Comparison of ENCODE assay signal across 21 mouse cellular contexts in the genomic region with DNA sequence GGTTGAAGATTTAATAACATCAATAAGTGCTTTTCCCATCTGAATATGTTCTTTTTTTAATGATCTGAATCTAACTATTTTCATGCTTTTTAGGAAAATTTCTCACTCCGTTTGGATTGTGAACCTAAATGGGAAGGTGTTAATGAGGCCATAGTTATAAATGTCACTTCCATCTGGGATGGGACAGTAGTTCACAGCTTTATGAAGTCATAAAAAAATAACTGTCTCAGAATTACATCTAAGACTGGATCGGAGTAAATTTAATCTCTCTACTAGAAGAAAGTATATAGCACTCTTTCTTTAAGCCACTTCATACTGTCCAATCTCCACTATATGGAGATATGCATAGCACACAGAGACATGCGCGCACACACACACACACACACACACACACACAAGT.
"Had no signal": no experiment of that assay in that cellular context is flagged by ENCODE, and none has a peak within 500 bp of the region (broad histone marks: within the 10 kb centered on the region; RNA-seq: fewer than 3 reads in every experiment).

No protein-coding gene starts in this region.

- H3K4me1 ChIP-seq: lung, embryonic 15.5 days; megakaryocyte, embryonic 14.5 days; midbrain, embryonic 13.5 days; midbrain, embryonic 15.5 days; neural tube, embryonic 13.5 days; neural tube, embryonic 15.5 days had no signal

- H3K4me3 ChIP-seq: lung, embryonic 15.5 days; megakaryocyte, embryonic 14.5 days; midbrain, embryonic 13.5 days; midbrain, embryonic 15.5 days; neural tube, embryonic 13.5 days; neural tube, embryonic 15.5 days had no signal

- ATAC-seq: liver, postnatal 0 days; lung, postnatal 0 days; midbrain, embryonic 13.5 days; midbrain, embryonic 15.5 days had no signal

- DNase-seq: liver, postnatal 0 days; lung, adult 2 months; lung, postnatal 14 days; lung, postnatal 36 days; retina, postnatal 1 day; right cerebral cortex, adult 18-20 months; right cerebral cortex, postnatal 25 days; right cerebral cortex, postnatal 4 days; spleen, adult 18-20 months; thymus, adult 2 months; thymus, postnatal 25 days; thymus, postnatal 4 days had no signal

- H3K9ac ChIP-seq: liver, postnatal 0 days; lung, embryonic 15.5 days; midbrain, embryonic 13.5 days; midbrain, embryonic 15.5 days; neural tube, embryonic 13.5 days; neural tube, embryonic 15.5 days had no signal

- H3K27ac ChIP-seq: lung, embryonic 15.5 days; macrophage; midbrain, embryonic 13.5 days; midbrain, embryonic 15.5 days; neural tube, embryonic 13.5 days; neural tube, embryonic 15.5 days had no signal

- H3K27me3 ChIP-seq: lung, embryonic 15.5 days; megakaryocyte, embryonic 14.5 days; midbrain, embryonic 13.5 days; midbrain, embryonic 15.5 days; neural tube, embryonic 13.5 days; neural tube, embryonic 15.5 days had no signal

- H3K9me3 ChIP-seq: lung, embryonic 15.5 days; megakaryocyte, embryonic 14.5 days; midbrain, embryonic 13.5 days; midbrain, embryonic 15.5 days; neural tube, embryonic 13.5 days; neural tube, embryonic 15.5 days had no signal

- H3K4me2 ChIP-seq: lung, embryonic 15.5 days; midbrain, embryonic 11.5 days; midbrain, embryonic 13.5 days; midbrain, embryonic 15.5 days; neural tube, embryonic 13.5 days; neural tube, embryonic 15.5 days had no signal

- H3K36me3 ChIP-seq: lung, embryonic 15.5 days; midbrain, embryonic 13.5 days; midbrain, embryonic 15.5 days; neural tube, embryonic 13.5 days; neural tube, embryonic 15.5 days had no signal
